Comparison of ENCODE assay signal across 25 mouse cellular contexts in the genomic region with DNA sequence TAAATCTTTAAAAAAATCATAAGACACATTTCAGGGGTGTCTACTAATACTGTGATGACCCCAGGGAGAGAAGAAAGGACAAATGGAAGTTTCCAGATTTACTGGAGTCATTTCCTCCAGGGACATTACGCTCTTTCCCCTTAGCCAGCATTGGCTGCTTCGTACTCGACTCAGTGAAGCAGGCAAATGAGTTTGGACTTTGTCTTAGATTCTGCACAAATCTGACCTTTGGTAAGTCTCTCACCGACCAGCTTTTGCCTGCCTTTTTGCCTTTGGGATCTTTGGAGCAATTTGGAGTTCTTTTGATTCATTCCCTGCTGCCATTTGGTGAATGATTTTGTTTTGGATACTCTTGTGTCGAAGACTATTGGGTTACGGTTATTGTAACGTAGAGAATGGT. TPM values are rescaled to one million over a fixed set of nuclear protein-coding genes. Genes with fewer than 3 reads are reported as not detected.
DNase-seq lines count a peak whose midpoint lies in the region; ATAC-seq lines count a peak whose summit lies in the region.
"Had no signal": no experiment of that assay in that cellular context is flagged by ENCODE, and none has a peak within 500 bp of the region (broad histone marks: within the 10 kb centered on the region; RNA-seq: fewer than 3 reads in every experiment).

No protein-coding gene starts in this region.

- no peak overlapping the region for H3K4me2 ChIP-seq in intestine, embryonic 16.5 days (ENCODE audit: low read depth, low read length)
- no peak overlapping the region for H3K4me2 ChIP-seq in intestine, embryonic 15.5 days (replicated peaks)
- no peak overlapping the region for H3K4me2 ChIP-seq in kidney, embryonic 14.5 days (replicated peaks; ENCODE audit: low read depth, low read length)
- no peak overlapping the region for H3K4me2 ChIP-seq in heart, embryonic 12.5 days
- H3K4me2 ChIP-seq: embryonic facial prominence, embryonic 13.5 days; forebrain, embryonic 12.5 days; heart, embryonic 11.5 days had no signal

- peak; percentile 50; the same call in 1 of the 2 replicates for ATAC-seq in intestine, embryonic 16.5 days
- ATAC-seq in intestine, embryonic 15.5 days = no peak
- ATAC-seq in kidney, embryonic 14.5 days (ENCODE audit: low FRiP score, low TSS enrichment) = no peak
- no peak for ATAC-seq in heart, embryonic 12.5 days (ENCODE audit: insufficient number of reproducible peaks, low FRiP score)
- ATAC-seq: CD4-positive, CD25-positive, alpha-beta regulatory T cell, adult 4 months; forebrain, embryonic 16.5 days had no signal

- WGBS in intestine, embryonic 16.5 days = 81% methylated on average over 7 of the region's 7 CpGs
- 79% methylated on average over 7 of the region's 7 CpGs for WGBS in intestine, embryonic 15.5 days
- WGBS in kidney, embryonic 14.5 days = 82% methylated on average over 7 of the region's 7 CpGs
- WGBS in heart, embryonic 12.5 days = 85% methylated on average over 7 of the region's 7 CpGs

- H3K9me3 ChIP-seq in intestine, embryonic 16.5 days (ENCODE audit: control insufficient read depth, low read length) = no peaks in the 10 kb centered on the region
- H3K9me3 ChIP-seq in intestine, embryonic 15.5 days = no peaks in the 10 kb centered on the region
- H3K9me3 ChIP-seq in kidney, embryonic 14.5 days (ENCODE audit: control insufficient read depth, low read length) = no peaks in the 10 kb centered on the region
- no peaks in the 10 kb centered on the region for H3K9me3 ChIP-seq in heart, embryonic 12.5 days (replicated peaks)
- H3K9me3 ChIP-seq: embryonic facial prominence, embryonic 13.5 days; forebrain, embryonic 12.5 days; G1E had no signal

- no peaks in the 10 kb centered on the region for H3K36me3 ChIP-seq in intestine, embryonic 16.5 days (ENCODE audit: control insufficient read depth, insufficient read depth, low read length)
- H3K36me3 ChIP-seq in intestine, embryonic 15.5 days = no peaks in the 10 kb centered on the region
- no peaks in the 10 kb centered on the region for H3K36me3 ChIP-seq in kidney, embryonic 14.5 days (ENCODE audit: control insufficient read depth, insufficient read depth, low read length)
- H3K36me3 ChIP-seq in heart, embryonic 12.5 days = no peaks in the 10 kb centered on the region
- H3K36me3 ChIP-seq: embryonic facial prominence, embryonic 13.5 days; forebrain, embryonic 12.5 days; G1E had no signal

- no peak overlapping the region for H3K4me3 ChIP-seq in intestine, embryonic 16.5 days (ENCODE audit: low read length)
- H3K4me3 ChIP-seq in intestine, embryonic 15.5 days (replicated peaks) = no peak overlapping the region
- no peak overlapping the region for H3K4me3 ChIP-seq in kidney, embryonic 14.5 days (ENCODE audit: low read length)
- no peak overlapping the region for H3K4me3 ChIP-seq in heart, embryonic 12.5 days
- H3K4me3 ChIP-seq: embryonic facial prominence, embryonic 13.5 days; forebrain, embryonic 12.5 days; heart, adult 2 months had no signal

- no peak overlapping the region for H3K27ac ChIP-seq in intestine, embryonic 16.5 days (ENCODE audit: low read length)
- H3K27ac ChIP-seq in intestine, embryonic 15.5 days = no peak overlapping the region
- H3K27ac ChIP-seq in kidney, embryonic 14.5 days (ENCODE audit: low read depth, low read length) = no peak overlapping the region
- no peak overlapping the region for H3K27ac ChIP-seq in heart, embryonic 12.5 days (ENCODE audit: poor library complexity, severe bottlenecking)
- H3K27ac ChIP-seq: embryonic facial prominence, embryonic 13.5 days; forebrain, embryonic 12.5 days; heart, adult 2 months had no signal

- no peaks in the 10 kb centered on the region for H3K27me3 ChIP-seq in intestine, embryonic 16.5 days (replicated peaks; ENCODE audit: control insufficient read depth, insufficient read depth, low read length)
- no peaks in the 10 kb centered on the region for H3K27me3 ChIP-seq in intestine, embryonic 15.5 days (replicated peaks)
- H3K27me3 ChIP-seq in kidney, embryonic 14.5 days (ENCODE audit: control insufficient read depth, insufficient read depth, low read length) = no peaks in the 10 kb centered on the region
- no peaks in the 10 kb centered on the region for H3K27me3 ChIP-seq in heart, embryonic 12.5 days (replicated peaks)
- H3K27me3 ChIP-seq: embryonic facial prominence, embryonic 13.5 days; forebrain, embryonic 12.5 days had no signal

- DNase-seq in kidney, adult 8-10 months = peak; percentile 38 to 65
- DNase-seq in kidney, adult 9 months = peak; percentile 77
- peak; percentile 28 to 64 for DNase-seq in kidney, postnatal 36 days
- DNase-seq in testis, postnatal 10 days (ENCODE audit: low spot score) = no peak
- DNase-seq: adrenal gland, postnatal 14 days; B cell, adult 2 months; cerebellum, adult 18-20 months; cerebellum, adult 9-11 months; cerebellum, postnatal 36 days; gastrocnemius, postnatal 10 days; heart, adult 2 months; heart, postnatal 36 days had no signal

- no peak overlapping the region for H3K9ac ChIP-seq in intestine, embryonic 16.5 days (ENCODE audit: low read depth, low read length)
- H3K9ac ChIP-seq in intestine, embryonic 15.5 days = no peak overlapping the region
- H3K9ac ChIP-seq in kidney, embryonic 14.5 days (ENCODE audit: low read depth, low read length) = no peak overlapping the region
- no peak overlapping the region for H3K9ac ChIP-seq in heart, embryonic 12.5 days
- H3K9ac ChIP-seq: embryonic facial prominence, embryonic 13.5 days; forebrain, embryonic 12.5 days had no signal

- H3K4me1 ChIP-seq in intestine, embryonic 16.5 days (ENCODE audit: control insufficient read depth, insufficient read depth, low read length) = no peaks in the 10 kb centered on the region
- no peaks in the 10 kb centered on the region for H3K4me1 ChIP-seq in intestine, embryonic 15.5 days (replicated peaks)
- H3K4me1 ChIP-seq in kidney, embryonic 14.5 days (ENCODE audit: control insufficient read depth, insufficient read depth, low read length) = no peaks in the 10 kb centered on the region
- H3K4me1 ChIP-seq in heart, embryonic 12.5 days (replicated peaks) = no peaks in the 10 kb centered on the region
- H3K4me1 ChIP-seq: embryonic facial prominence, embryonic 13.5 days; forebrain, embryonic 12.5 days had no signal

RNA-seq across cellular contexts. Expression of gene Gata1, which starts 3.5 kb away (rescaled TPM):
- 0.93 and 2.5 TPM in 2 replicates for polyA plus RNA-seq in intestine, embryonic 16.5 days (2015; fragmentation: Nextera tagmentation; extraction: Ambion mirVana)
- polyA plus RNA-seq in intestine, embryonic 15.5 days (2015; fragmentation: Nextera tagmentation; extraction: Ambion mirVana) = 1.7 and 2.4 TPM in 2 replicates
- polyA plus RNA-seq in kidney, embryonic 14.5 days (2014; fragmentation: Nextera tagmentation; extraction: Ambion mirVana) = 0.49 and 0.53 TPM in 2 replicates
- 4.4 and 6.4 TPM in 2 replicates for polyA plus RNA-seq in heart, embryonic 12.5 days (2016; fragmentation: Nextera tagmentation; extraction: Ambion mirVana)
- polyA plus RNA-seq: forebrain, embryonic 16.5 days; frontal cortex, adult 2 months had no signal

RNA-seq across cellular contexts. Expression of gene Hdac6, which starts 33.7 kb away (rescaled TPM):
- 16.8 and 17.3 TPM in 2 replicates for polyA plus RNA-seq in intestine, embryonic 16.5 days (2015; fragmentation: Nextera tagmentation; extraction: Ambion mirVana)
- 19.0 and 19.1 TPM in 2 replicates for polyA plus RNA-seq in intestine, embryonic 15.5 days (2015; fragmentation: Nextera tagmentation; extraction: Ambion mirVana)
- polyA plus RNA-seq in kidney, embryonic 14.5 days (2014; fragmentation: Nextera tagmentation; extraction: Ambion mirVana) = 28.7 and 51.3 TPM in 2 replicates
- polyA plus RNA-seq in heart, embryonic 12.5 days (2016; fragmentation: Nextera tagmentation; extraction: Ambion mirVana) = 30.9 and 32.9 TPM in 2 replicates

RNA-seq across cellular contexts. Expression of gene Glod5, which starts 36.9 kb away (rescaled TPM):
- 8.8 and 12.7 TPM in 2 replicates for polyA plus RNA-seq in intestine, embryonic 16.5 days (2015; fragmentation: Nextera tagmentation; extraction: Ambion mirVana)
- polyA plus RNA-seq in intestine, embryonic 15.5 days (2015; fragmentation: Nextera tagmentation; extraction: Ambion mirVana) = 3.6 and 3.8 TPM in 2 replicates
- not detected in 2 replicates for polyA plus RNA-seq in kidney, embryonic 14.5 days (2014; fragmentation: Nextera tagmentation; extraction: Ambion mirVana)
- polyA plus RNA-seq in heart, embryonic 12.5 days (2016; fragmentation: Nextera tagmentation; extraction: Ambion mirVana) = 0.30 TPM in 1 of 2 replicates, not detected in the other
- polyA plus RNA-seq: CD4-positive, CD25-positive, alpha-beta regulatory T cell, adult 4 months; embryonic facial prominence, embryonic 13.5 days; G1E; heart, adult 2 months; heart, embryonic 11.5 days; hindbrain, embryonic 11.5 days had no signal

RNA-seq across cellular contexts. Expression of gene Eras, which starts 53.0 kb away (rescaled TPM):
- not detected in 2 replicates for polyA plus RNA-seq in intestine, embryonic 16.5 days (2015; fragmentation: Nextera tagmentation; extraction: Ambion mirVana)
- polyA plus RNA-seq in intestine, embryonic 15.5 days (2015; fragmentation: Nextera tagmentation; extraction: Ambion mirVana) = not detected in 2 replicates
- polyA plus RNA-seq in kidney, embryonic 14.5 days (2014; fragmentation: Nextera tagmentation; extraction: Ambion mirVana) = not detected in 2 replicates
- polyA plus RNA-seq in heart, embryonic 12.5 days (2016; fragmentation: Nextera tagmentation; extraction: Ambion mirVana) = not detected in 2 replicates
- polyA plus RNA-seq: CD4-positive, CD25-positive, alpha-beta regulatory T cell, adult 4 months; embryonic facial prominence, embryonic 13.5 days; forebrain, embryonic 12.5 days; forebrain, embryonic 16.5 days; G1E; heart, adult 2 months; heart, embryonic 11.5 days; heart, embryonic 16.5 days; hindbrain, embryonic 11.5 days had no signal
